Mouse (Mus musculus) thymus, adult 2 months (tissue): ENCODE results near the gene Slc25a14. TPM values are rescaled to one million over a fixed set of nuclear protein-coding genes. Genes with fewer than 3 reads are reported as not detected.

Source experiments
- DNase-seq: peaks from one replicate; pipeline ENCODE4 v3.0.0; 2021
- H3K27ac ChIP-seq: fragments of 200-500 bp; 2 replicates; pipeline ENCODE4 v1.5.1; 2012; ENCODE audit warnings: low read length, control low read depth; ENCODE audit not compliant: control insufficient read depth, insufficient read depth
- H3K27me3 ChIP-seq: fragments of 200-500 bp; 2 replicates; pipeline ENCODE4 v1.6.1; 2012; ENCODE audit warnings: mild to moderate bottlenecking, low read length, moderate library complexity, mixed read lengths; ENCODE audit not compliant: control insufficient read depth, insufficient read depth
- H3K36me3 ChIP-seq: fragments of 200-500 bp; 2 replicates; pipeline ENCODE4 v1.6.1; 2012; ENCODE audit warnings: mild to moderate bottlenecking, low read length, moderate library complexity; ENCODE audit not compliant: control insufficient read depth, insufficient read depth
- H3K4me1 ChIP-seq: fragments of 200-500 bp; replicated peaks from 2 replicates; pipeline ENCODE4 v1.6.1; 2012; ENCODE audit warnings: low read length; ENCODE audit not compliant: control insufficient read depth, insufficient read depth
- H3K4me3 ChIP-seq: fragments of 200-500 bp; 2 replicates; pipeline ENCODE4 v1.5.1; 2012; ENCODE audit warnings: mild to moderate bottlenecking, low read length, control low read depth, moderate library complexity; ENCODE audit not compliant: control insufficient read depth, insufficient read depth
- CTCF ChIP-seq: fragments of 200-500 bp; IDR thresholded peaks from 2 replicates; pipeline ENCODE4 v1.5.1; 2012; ENCODE audit warnings: mild to moderate bottlenecking, control low read depth, low read length, moderate library complexity, borderline replicate concordance; ENCODE audit not compliant: control insufficient read depth, poor library complexity, insufficient read depth; ENCODE audit errors: extremely low read depth
- POLR2A ChIP-seq: fragments of 200-500 bp; IDR thresholded peaks from 2 replicates; pipeline ENCODE4 v1.6.1; 2012; ENCODE audit warnings: mild to moderate bottlenecking, low read length, control low read depth, moderate library complexity; ENCODE audit not compliant: control insufficient read depth, poor library complexity, insufficient read depth; ENCODE audit errors: extremely low read depth
- WGBS: fragments of 180-500 bp; shearing (Covaris S2); methylation state at CpG from one replicate; pipeline ENCODE4 v1.1.7; 2018; 5-methylcytosine and 5-hydroxymethylcytosine counted together
- polyA plus RNA-seq: library from polyadenylated mRNA; depleted of rRNA; stranded (reverse); fragments of >200 nt; gene quantifications from 2 replicates; pipeline ENCODE4 v1.2.3, GENCODE M21; 2012

Slc25a14 gene
- polyA plus RNA-seq, 1 experiment: 4.8 TPM

GRCm38 (mm10) chrX:48604872-48605271 is 18.3 kb upstream of the Slc25a14 start:
- Histone ChIP-seq H3K4me3 (no peak overlapping the region), H3K27ac (no peak overlapping the region), H3K27me3 (no peaks in the 10 kb centered on the region), H3K4me1 (no peaks in the 10 kb centered on the region), H3K36me3 (no peaks in the 10 kb centered on the region)
- 80% methylated on average over 2 of the region's 2 CpGs for WGBS
- DNase-seq: no peak
- TF ChIP-seq CTCF: no peak
- no peak for TF ChIP-seq POLR2A

GRCm38 (mm10) chrX:48623049-48623378 is 199 bp upstream of the Slc25a14 start:
- no peak for DNase-seq
- Histone ChIP-seq H3K4me3 (peak overlapping the region; percentile 87; the same call in 1 of the 2 replicates), H3K4me1 (no peaks in the 10 kb centered on the region), H3K27ac (no peak overlapping the region), H3K27me3 (no peaks in the 10 kb centered on the region), H3K36me3 (no peaks in the 10 kb centered on the region)
- 13% methylated on average over 4 of the region's 4 CpGs for WGBS
- TF ChIP-seq CTCF: no peak
- no peak for TF ChIP-seq POLR2A

DNA sequence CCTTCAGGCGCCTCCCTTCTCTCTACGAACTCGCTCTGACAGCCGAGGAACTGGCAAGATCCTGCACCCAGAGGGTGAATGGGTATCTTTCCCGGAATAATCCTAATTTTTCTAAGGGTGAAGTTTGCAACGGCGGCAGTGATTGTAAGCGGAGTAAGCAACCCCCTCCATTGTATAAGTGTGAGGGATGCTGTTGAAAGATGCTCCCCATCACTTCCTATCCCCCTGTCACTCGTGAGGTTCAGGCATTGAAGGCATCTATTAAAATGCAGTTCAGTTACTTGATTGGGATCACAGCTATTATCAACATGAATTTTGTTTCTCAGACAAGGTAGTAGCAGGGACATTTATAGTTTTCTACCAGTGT is 824 bp downstream of the Slc25a14 start:
- DNase-seq: no peak
- no peaks in the 10 kb centered on the region for H3K27me3 ChIP-seq
- no peaks in the 10 kb centered on the region for H3K4me1 ChIP-seq
- H3K4me3 ChIP-seq: peak overlapping the region; percentile 87
- no peaks in the 10 kb centered on the region for H3K36me3 ChIP-seq
- TF ChIP-seq CTCF (no peak), POLR2A (no peak)
- peak overlapping the region; percentile 36; the same call in 1 of the 2 replicates for H3K27ac ChIP-seq
- WGBS: 1% methylated on average over 9 of the region's 9 CpGs

DNA sequence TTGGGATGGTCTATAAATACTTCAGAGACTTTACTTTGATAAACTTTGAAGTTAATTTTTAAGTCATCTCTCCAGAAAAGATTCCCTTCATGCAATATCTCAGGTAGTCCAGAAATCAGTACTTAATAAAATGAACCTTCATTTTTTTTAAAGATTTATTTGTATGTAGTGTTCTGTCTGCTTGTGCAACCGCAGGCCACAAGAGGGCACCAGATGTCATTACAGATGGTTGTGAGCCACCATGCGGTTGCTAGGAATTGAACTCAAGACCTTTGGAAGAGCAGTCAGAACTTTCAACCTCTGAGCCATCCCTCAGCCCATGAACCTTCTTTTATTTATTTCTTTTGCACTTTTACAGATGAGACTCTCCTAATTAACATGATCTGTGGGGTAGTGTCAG is 13.8 kb downstream of the Slc25a14 start:
- Histone ChIP-seq H3K4me3 (no peak overlapping the region), H3K36me3 (no peaks in the 10 kb centered on the region), H3K4me1 (no peaks in the 10 kb centered on the region), H3K27ac (no peak overlapping the region), H3K27me3 (no peaks in the 10 kb centered on the region)
- DNase-seq: peak; percentile 15
- TF ChIP-seq CTCF (no peak), POLR2A (no peak)
- WGBS: 87% methylated on average over 2 of the region's 2 CpGs

- WGBS: 97% methylated on average over 2 of the region's 2 CpGs
- Histone ChIP-seq H3K27me3 (no peaks in the 10 kb centered on the region), H3K27ac (no peak overlapping the region), H3K4me1 (no peaks in the 10 kb centered on the region), H3K4me3 (no peak overlapping the region), H3K36me3 (no peaks in the 10 kb centered on the region)
- DNase-seq: peak; percentile 35
- TF ChIP-seq POLR2A (no peak), CTCF (no peak)
Observed at GRCm38 (mm10) chrX:48644122-48644521, 20.9 kb downstream of the Slc25a14 start.

- TF ChIP-seq POLR2A: no peak
- DNase-seq: no peak
- Histone ChIP-seq H3K36me3 (no peaks in the 10 kb centered on the region), H3K4me3 (no peak overlapping the region), H3K27me3 (no peaks in the 10 kb centered on the region), H3K27ac (no peak overlapping the region), H3K4me1 (no peaks in the 10 kb centered on the region)
- WGBS: 80% methylated on average over 6 of the region's 6 CpGs
Observed at GRCm38 (mm10) chrX:48666807-48667206, 43.6 kb downstream of the Slc25a14 start.

- no peak overlapping the region for H3K27ac ChIP-seq
- H3K27me3 ChIP-seq: no peaks in the 10 kb centered on the region
- no peak overlapping the region for H3K4me3 ChIP-seq
- no peak for DNase-seq
- H3K4me1 ChIP-seq: no peaks in the 10 kb centered on the region
- no peaks in the 10 kb centered on the region for H3K36me3 ChIP-seq
- 82% methylated on average over 3 of the region's 3 CpGs for WGBS
- TF ChIP-seq CTCF: no peak
- TF ChIP-seq POLR2A: no peak
Observed at GRCm38 (mm10) chrX:48669588-48669987, 46.4 kb downstream of the Slc25a14 start.
